Mouse (Mus musculus) myocyte (in vitro differentiated cells): ENCODE data around the gene Clpb.

ENCODE experiments used
- CEBPB ChIP-seq: IDR thresholded peaks from 2 replicates; pipeline ENCODE4 v1.6.1; 2011; ENCODE audit warnings: mild to moderate bottlenecking, moderate library complexity; ENCODE audit not compliant: poor library complexity, insufficient read depth, severe bottlenecking
- E2F4 ChIP-seq: IDR thresholded peaks from one replicate; pipeline ENCODE4 v1.6.1; 2011; ENCODE audit warnings: mild to moderate bottlenecking, control low read depth, moderate library complexity; ENCODE audit not compliant: insufficient read depth
- MAX ChIP-seq: IDR thresholded peaks from one replicate; pipeline ENCODE4 v1.6.1; 2011; ENCODE audit warnings: low read depth, mild to moderate bottlenecking, control low read depth
- POLR2A ChIP-seq: IDR thresholded peaks from one replicate; pipeline ENCODE4 v1.6.1; 2011; ENCODE audit warnings: low read depth, mild to moderate bottlenecking, control low read depth, moderate library complexity; ENCODE audit not compliant: insufficient read length
- POLR2AphosphoS2 ChIP-seq: IDR thresholded peaks from one replicate; pipeline ENCODE4 v1.6.1; 2011; ENCODE audit warnings: low read depth, control low read depth; ENCODE audit not compliant: insufficient read length
- REST ChIP-seq: IDR thresholded peaks from one replicate; pipeline ENCODE4 v1.6.1; 2011; ENCODE audit warnings: mild to moderate bottlenecking, control low read depth, moderate library complexity; ENCODE audit not compliant: insufficient read depth, insufficient read length
- TCF12 ChIP-seq: IDR thresholded peaks from one replicate; pipeline ENCODE4 v1.6.1; 2011; ENCODE audit warnings: mild to moderate bottlenecking, control low read depth; ENCODE audit not compliant: poor library complexity, insufficient read depth, severe bottlenecking
- TCF3 ChIP-seq: IDR thresholded peaks from one replicate; pipeline ENCODE4 v1.6.1; 2011; ENCODE audit warnings: low read depth, control low read depth; ENCODE audit not compliant: insufficient read length
- USF1 ChIP-seq: IDR thresholded peaks from one replicate; pipeline ENCODE4 v1.6.1; 2011; ENCODE audit warnings: low read depth, mild to moderate bottlenecking, control low read depth, moderate library complexity

- TF ChIP-seq POLR2A (no peak), CEBPB (no peak), POLR2AphosphoS2 (no peak), REST (no peak), USF1 (no peak), E2F4 (no peak), TCF3 (no peak), MAX (no peak), TCF12 (no peak)
These were observed 80.1 kb downstream of the Clpb start for GRCm38 (mm10) chr7:101743487-101743886.
